Mouse (Mus musculus) hindbrain, embryonic 13.5 days (tissue): ENCODE data around the gene Nckap5. TPM values are rescaled to one million over a fixed set of nuclear protein-coding genes. Genes with fewer than 3 reads are reported as not detected.

Source experiments
- ATAC-seq: fragments of 200-750 bp; cut with Nextera tagmentation; 2 replicates; pipeline ENCODE4 v1.8.0; 2017; ENCODE audit warnings: moderate TSS enrichment; ENCODE audit not compliant: low FRiP score
- H3K27ac ChIP-seq: fragments of 300-500 bp; sonication (generic); 2 replicates; pipeline ENCODE4 v1.5.1; 2015; ENCODE audit warnings: inconsistent platforms, mild to moderate bottlenecking, moderate library complexity
- H3K27me3 ChIP-seq: fragments of 300-500 bp; sonication (generic); 2 replicates; pipeline ENCODE4 v1.6.1; 2015; ENCODE audit warnings: mild to moderate bottlenecking, inconsistent platforms
- H3K36me3 ChIP-seq: fragments of 300-500 bp; sonication (generic); 2 replicates; pipeline ENCODE4 v1.6.1; 2015; ENCODE audit warnings: mild to moderate bottlenecking, inconsistent platforms
- H3K4me1 ChIP-seq: fragments of 300-500 bp; sonication (generic); replicated peaks from 2 replicates; pipeline ENCODE4 v1.6.1; 2015; ENCODE audit warnings: inconsistent platforms
- H3K4me2 ChIP-seq: fragments of 300-500 bp; sonication (generic); 2 replicates; pipeline ENCODE4 v1.6.1; 2015; ENCODE audit warnings: inconsistent platforms, mild to moderate bottlenecking, moderate library complexity
- H3K4me3 ChIP-seq: fragments of 300-500 bp; sonication (generic); 2 replicates; pipeline ENCODE4 v1.5.1; 2015; ENCODE audit warnings: mild to moderate bottlenecking, inconsistent platforms
- H3K9ac ChIP-seq: fragments of 300-500 bp; sonication (generic); 2 replicates; pipeline ENCODE4 v1.6.1; 2015; ENCODE audit warnings: mild to moderate bottlenecking, inconsistent platforms
- H3K9me3 ChIP-seq: fragments of 300-500 bp; sonication (generic); 2 replicates; pipeline ENCODE4 v1.6.1; 2016; ENCODE audit warnings: inconsistent platforms
- WGBS: fragments of 180-500 bp; shearing (Covaris S2); methylation state at CpG from one replicate; pipeline ENCODE4 v1.1.7; 2015; 5-methylcytosine and 5-hydroxymethylcytosine counted together
- polyA plus RNA-seq: library from polyadenylated mRNA; unstranded; fragments of >200 nt; fragmentation: Nextera tagmentation; extraction: Ambion mirVana; gene quantifications from 2 replicates; pipeline ENCODE4 v1.2.1, GENCODE M21; 2015

Nckap5 gene
- polyA plus RNA-seq, 1 experiment from 2014 or later, result 18.6 TPM

DNA sequence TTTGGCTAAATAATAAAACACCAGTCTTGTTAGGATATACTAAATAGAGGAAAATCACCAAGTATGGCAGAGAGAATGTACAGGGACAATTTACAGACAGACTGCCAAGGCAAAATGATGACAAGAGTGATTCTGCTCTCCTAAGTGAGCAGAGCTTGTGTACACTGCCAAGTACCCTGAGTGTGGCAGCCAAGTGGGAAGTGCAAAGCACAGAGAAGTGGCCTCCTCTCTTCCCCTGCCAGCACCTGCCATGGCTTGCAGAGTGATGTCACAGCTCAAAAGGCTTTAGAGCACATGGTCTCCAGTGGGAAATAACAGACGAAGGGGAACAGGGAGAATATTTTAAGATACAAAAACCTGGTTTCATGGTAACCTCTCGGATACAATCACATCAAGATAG is 488.8 kb downstream of the Nckap5 start:
- WGBS, result 77% methylated on average over 2 of the region's 2 CpGs
- ATAC-seq, result no peak

DNA sequence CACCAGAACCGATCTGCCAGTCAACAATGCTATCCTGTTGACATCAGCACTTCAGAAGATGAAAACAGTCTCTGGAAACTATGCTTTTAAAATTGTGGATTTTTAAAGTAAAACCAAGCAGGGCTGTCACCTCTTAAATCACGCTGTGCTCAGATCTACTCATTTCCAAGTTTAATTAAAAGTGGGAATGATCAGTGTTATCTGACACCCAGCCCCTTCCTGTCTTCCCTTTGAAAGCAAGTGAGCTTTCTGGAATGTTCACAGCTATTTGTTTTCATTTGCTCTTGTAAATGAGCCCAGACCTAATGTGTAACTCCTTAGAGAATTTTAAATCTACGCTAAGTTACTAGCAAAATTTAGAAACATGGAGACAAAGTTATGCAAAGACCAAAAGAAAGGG is 491.3 kb downstream of the Nckap5 start:
- 75% methylated on average over 3 of the region's 3 CpGs for WGBS
- H3K9me3 ChIP-seq, result no peaks in the 10 kb centered on the region
- H3K27ac ChIP-seq, result no peak overlapping the region
- ATAC-seq, result no peak
- no peaks in the 10 kb centered on the region for H3K36me3 ChIP-seq
- no peak overlapping the region for H3K4me2 ChIP-seq
- no peaks in the 10 kb centered on the region for H3K27me3 ChIP-seq
- H3K4me3 ChIP-seq, result no peak overlapping the region
- H3K9ac ChIP-seq, result no peak overlapping the region
- H3K4me1 ChIP-seq, result 0 out of 2 replicates have a peak, but pooled peaks cover 4% of the 10 kb centered on the region

More for the DNA sequence above, 488.8 kb downstream of the Nckap5 start:
- H3K36me3 ChIP-seq, result no peaks in the 10 kb centered on the region
- H3K27me3 ChIP-seq, result no peaks in the 10 kb centered on the region
- no peak overlapping the region for H3K27ac ChIP-seq
- no peaks in the 10 kb centered on the region for H3K9me3 ChIP-seq
- no peak overlapping the region for H3K4me2 ChIP-seq
- no peak overlapping the region for H3K4me3 ChIP-seq
- H3K4me1 ChIP-seq, result 0 out of 2 replicates have a peak, but pooled peaks cover 4% of the 10 kb centered on the region
- H3K9ac ChIP-seq, result no peak overlapping the region

DNA sequence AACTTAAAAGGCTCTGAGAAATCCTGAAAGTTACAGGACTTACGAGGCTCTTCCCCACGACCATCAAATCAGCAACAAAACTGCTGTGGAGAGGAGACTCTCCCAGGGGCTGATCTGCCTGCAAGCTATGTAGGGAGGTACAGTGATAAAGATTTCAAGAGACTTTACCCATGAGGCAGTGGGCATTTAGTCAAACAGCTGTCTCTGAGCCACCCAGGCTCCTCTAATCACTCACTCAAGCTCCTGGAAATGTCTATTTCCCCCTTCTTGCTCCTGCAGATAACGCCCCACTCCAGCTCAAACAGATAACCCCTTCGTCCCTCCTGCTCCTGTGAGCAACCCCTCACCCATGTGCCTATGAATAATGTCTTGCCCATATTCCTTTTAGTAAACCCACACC is 496.4 kb downstream of the Nckap5 start:
- H3K27me3 ChIP-seq, result no peaks in the 10 kb centered on the region
- 90% methylated on average over 4 of the region's 4 CpGs for WGBS
- H3K4me1 ChIP-seq, result no peaks in the 10 kb centered on the region
- no peak overlapping the region for H3K9ac ChIP-seq
- no peak overlapping the region for H3K4me2 ChIP-seq
- no peaks in the 10 kb centered on the region for H3K36me3 ChIP-seq
- no peaks in the 10 kb centered on the region for H3K9me3 ChIP-seq
- ATAC-seq, result no peak
- no peak overlapping the region for H3K27ac ChIP-seq
- no peak overlapping the region for H3K4me3 ChIP-seq

DNA sequence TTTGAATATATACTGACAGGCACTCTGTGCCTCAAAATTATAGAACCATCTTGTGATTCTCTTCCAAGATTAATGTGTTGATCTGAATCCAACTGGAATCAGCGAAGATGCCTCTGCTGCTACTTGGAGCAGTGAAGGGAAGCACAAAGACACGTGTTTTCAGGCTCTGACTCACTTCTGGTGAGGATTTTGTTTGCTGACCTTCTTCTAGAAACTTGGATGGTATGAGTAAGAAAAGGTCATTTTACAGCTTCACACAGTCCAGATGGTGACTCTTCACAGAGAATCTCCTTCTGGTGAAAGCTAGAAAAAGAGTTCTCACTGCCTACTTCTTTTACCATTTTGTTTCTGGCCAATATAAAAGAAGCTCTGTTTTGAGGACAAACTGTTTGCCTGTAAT is 498.6 kb downstream of the Nckap5 start:
- H3K9me3 ChIP-seq, result no peaks in the 10 kb centered on the region
- WGBS, result 81% methylated on average over 2 of the region's 2 CpGs
- no peak overlapping the region for H3K27ac ChIP-seq
- no peak overlapping the region for H3K9ac ChIP-seq
- no peak overlapping the region for H3K4me2 ChIP-seq
- H3K27me3 ChIP-seq, result no peaks in the 10 kb centered on the region
- H3K4me3 ChIP-seq, result no peak overlapping the region
- H3K4me1 ChIP-seq, result no peaks in the 10 kb centered on the region
- no peak for ATAC-seq
- H3K36me3 ChIP-seq, result no peaks in the 10 kb centered on the region

DNA sequence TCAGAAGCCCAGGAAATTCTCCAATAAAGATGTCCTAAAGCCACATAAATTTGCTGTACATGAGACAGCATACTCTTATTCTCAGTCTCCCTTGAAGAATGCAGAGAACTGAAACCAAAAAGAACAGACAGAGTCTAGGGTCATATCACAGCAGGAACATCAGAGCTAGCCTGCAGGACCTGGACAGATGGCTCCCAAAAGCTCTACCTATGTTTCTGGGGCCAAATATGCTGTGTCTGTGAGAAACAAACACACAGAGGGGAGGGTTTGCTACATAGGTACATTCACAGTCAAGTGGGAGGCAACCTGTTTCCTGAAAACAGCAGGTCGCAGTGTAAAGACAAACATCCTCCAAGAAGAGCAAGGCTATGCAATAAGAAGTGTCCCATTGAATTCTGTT is 509.9 kb downstream of the Nckap5 start:
- Histone ChIP-seq H3K4me3 (no peak overlapping the region), H3K36me3 (no peaks in the 10 kb centered on the region), H3K4me2 (no peak overlapping the region), H3K27me3 (no peaks in the 10 kb centered on the region), H3K27ac (no peak overlapping the region), H3K9me3 (no peaks in the 10 kb centered on the region), H3K4me1 (peaks cover 6% of the 10 kb centered on the region), H3K9ac (no peak overlapping the region)
- ATAC-seq, result no peak
- WGBS, result 100% methylated on average over 1 of the region's 1 CpGs

DNA sequence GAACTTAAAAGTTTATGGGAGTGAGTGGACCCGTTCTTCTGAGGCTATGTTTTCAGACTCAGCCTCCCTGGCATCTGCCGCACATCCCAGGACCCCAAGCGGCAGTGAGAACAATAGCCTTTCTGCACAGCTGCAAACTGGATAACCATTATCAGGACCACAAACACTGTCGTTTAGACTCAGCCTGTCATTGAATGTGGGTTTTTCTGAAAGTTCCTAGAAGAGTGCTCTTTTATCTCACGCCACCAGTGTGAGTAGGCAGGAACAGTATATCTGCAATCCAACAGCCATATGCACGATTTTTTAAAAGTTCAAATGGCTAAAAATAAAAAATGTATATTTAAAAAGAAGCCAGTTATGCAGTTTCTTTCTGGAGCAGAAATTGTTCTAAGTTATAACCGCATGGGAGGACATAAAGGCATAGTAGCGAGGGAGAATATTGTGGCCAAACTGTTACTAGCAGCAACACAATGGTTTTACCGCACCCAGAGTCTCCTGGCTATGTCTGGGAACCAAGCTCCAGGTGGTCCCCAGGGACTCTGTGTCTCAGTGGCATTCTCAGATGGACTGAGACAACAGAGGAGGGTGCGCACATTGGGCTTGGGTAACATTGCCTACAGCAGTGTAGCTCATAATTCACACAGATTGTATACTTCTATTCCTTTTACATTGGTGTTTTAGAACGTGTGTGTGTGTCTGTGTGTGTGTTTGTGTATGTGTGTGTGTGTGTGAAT is 512.6 kb downstream of the Nckap5 start:
- H3K27ac ChIP-seq, result no peak overlapping the region
- no peaks in the 10 kb centered on the region for H3K36me3 ChIP-seq
- no peaks in the 10 kb centered on the region for H3K9me3 ChIP-seq
- no peaks in the 10 kb centered on the region for H3K27me3 ChIP-seq
- H3K4me2 ChIP-seq, result no peak overlapping the region
- H3K4me1 ChIP-seq, result peaks cover 6% of the 10 kb centered on the region
- H3K4me3 ChIP-seq, result no peak overlapping the region
- H3K9ac ChIP-seq, result no peak overlapping the region
- 59% methylated on average over 11 of the region's 11 CpGs for WGBS
- no peak for ATAC-seq

DNA sequence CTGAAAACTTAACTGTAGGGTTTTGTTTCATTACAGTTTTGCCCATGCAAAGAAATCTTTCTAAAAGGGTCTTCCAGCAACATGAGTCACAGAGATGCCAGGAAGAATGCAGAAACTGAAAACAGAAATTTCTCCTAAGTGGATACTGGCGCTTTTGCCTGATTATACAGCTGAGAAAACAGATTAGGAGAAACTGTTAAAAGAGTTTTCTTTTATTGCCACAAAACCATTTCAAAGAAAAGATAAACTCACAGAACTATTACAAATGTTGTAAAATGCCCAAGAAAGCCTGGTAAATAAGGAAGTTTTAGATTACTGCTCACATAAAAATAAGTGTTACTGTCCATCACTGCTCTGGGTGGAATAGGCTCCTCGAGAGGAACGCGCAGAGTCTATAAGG is 513.3 kb downstream of the Nckap5 start:
- WGBS, result 80% methylated on average over 4 of the region's 4 CpGs
- H3K27ac ChIP-seq, result no peak overlapping the region
- H3K36me3 ChIP-seq, result no peaks in the 10 kb centered on the region
- H3K9ac ChIP-seq, result no peak overlapping the region
- H3K4me1 ChIP-seq, result peaks cover 6% of the 10 kb centered on the region
- no peaks in the 10 kb centered on the region for H3K27me3 ChIP-seq
- no peaks in the 10 kb centered on the region for H3K9me3 ChIP-seq
- no peak overlapping the region for H3K4me2 ChIP-seq
- ATAC-seq, result no peak
- no peak overlapping the region for H3K4me3 ChIP-seq

DNA sequence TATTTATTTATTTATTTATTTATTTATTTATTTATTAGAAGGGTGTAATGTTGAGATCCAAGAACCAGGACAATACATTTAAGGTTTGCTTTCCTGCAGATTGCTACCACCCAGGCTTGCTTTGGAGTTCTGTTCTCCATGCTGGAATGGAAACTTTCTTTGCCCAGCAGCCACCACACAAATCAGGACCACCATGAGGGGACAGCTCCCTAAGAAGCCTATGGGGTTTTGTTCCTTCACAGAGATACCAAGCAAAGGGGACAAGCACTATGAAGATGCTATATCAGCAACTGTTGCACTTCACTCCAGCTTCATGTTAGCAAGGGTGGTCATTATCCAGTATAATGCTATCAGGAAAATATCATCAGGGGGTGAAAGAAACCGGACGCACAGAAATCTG is 513.7 kb downstream of the Nckap5 start:
- 85% methylated on average over 2 of the region's 2 CpGs for WGBS
- ATAC-seq, result no peak
- H3K9ac ChIP-seq, result no peak overlapping the region
- no peak overlapping the region for H3K4me2 ChIP-seq
- no peaks in the 10 kb centered on the region for H3K27me3 ChIP-seq
- no peak overlapping the region for H3K27ac ChIP-seq
- no peaks in the 10 kb centered on the region for H3K36me3 ChIP-seq
- no peaks in the 10 kb centered on the region for H3K9me3 ChIP-seq
- H3K4me1 ChIP-seq, result peaks cover 6% of the 10 kb centered on the region
- H3K4me3 ChIP-seq, result no peak overlapping the region

DNA sequence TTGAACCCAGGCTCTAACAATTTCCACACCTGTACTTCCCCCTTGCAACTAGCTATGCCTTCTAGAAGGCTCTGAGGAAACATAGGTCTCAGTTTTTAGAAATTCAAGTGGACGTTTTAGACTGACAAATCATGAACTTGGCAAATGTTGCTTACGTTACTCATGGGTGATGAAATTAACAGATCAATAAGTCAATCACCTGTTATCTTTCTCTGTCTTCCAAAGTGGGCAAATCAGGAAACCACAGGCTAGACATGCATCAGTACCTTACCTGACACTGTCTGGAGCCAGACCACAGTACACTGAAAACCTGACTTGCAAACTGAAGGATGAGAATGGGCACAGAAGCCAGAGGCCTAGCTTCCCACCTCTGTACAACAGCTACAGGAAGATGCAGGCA is 529.5 kb downstream of the Nckap5 start:
- H3K4me2 ChIP-seq, result no peak overlapping the region
- no peak overlapping the region for H3K4me3 ChIP-seq
- WGBS, result 90% methylated on average over 2 of the region's 2 CpGs
- H3K4me1 ChIP-seq, result no peaks in the 10 kb centered on the region
- ATAC-seq, result no peak
- H3K36me3 ChIP-seq, result no peaks in the 10 kb centered on the region
- no peaks in the 10 kb centered on the region for H3K9me3 ChIP-seq
- no peak overlapping the region for H3K9ac ChIP-seq
- no peaks in the 10 kb centered on the region for H3K27me3 ChIP-seq
- no peak overlapping the region for H3K27ac ChIP-seq

DNA sequence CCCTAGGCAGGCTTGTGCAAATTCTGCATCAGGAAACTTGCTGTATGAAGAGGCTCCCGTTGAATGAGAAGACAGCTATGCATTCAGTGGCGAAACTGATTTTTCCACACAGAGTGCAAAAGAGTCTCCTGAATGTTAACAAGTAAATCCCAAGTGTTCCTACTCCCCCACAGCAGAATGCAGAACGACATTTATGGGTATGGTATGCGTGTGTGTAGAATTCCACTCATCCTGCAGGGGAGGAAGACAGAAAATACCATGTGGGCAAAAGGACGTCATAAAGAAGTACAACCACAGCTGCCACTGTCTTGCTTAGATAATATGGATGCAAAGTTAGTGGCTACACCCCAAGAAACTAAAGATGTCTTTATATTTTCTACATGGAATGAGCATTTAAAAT is 565.7 kb downstream of the Nckap5 start:
- WGBS, result 72% methylated on average over 5 of the region's 5 CpGs
- no peak overlapping the region for H3K4me3 ChIP-seq
- H3K4me1 ChIP-seq, result no peaks in the 10 kb centered on the region
- H3K9ac ChIP-seq, result no peak overlapping the region
- H3K36me3 ChIP-seq, result no peaks in the 10 kb centered on the region
- H3K9me3 ChIP-seq, result no peaks in the 10 kb centered on the region
- no peak overlapping the region for H3K27ac ChIP-seq
- no peaks in the 10 kb centered on the region for H3K27me3 ChIP-seq
- H3K4me2 ChIP-seq, result no peak overlapping the region
- no peak for ATAC-seq

DNA sequence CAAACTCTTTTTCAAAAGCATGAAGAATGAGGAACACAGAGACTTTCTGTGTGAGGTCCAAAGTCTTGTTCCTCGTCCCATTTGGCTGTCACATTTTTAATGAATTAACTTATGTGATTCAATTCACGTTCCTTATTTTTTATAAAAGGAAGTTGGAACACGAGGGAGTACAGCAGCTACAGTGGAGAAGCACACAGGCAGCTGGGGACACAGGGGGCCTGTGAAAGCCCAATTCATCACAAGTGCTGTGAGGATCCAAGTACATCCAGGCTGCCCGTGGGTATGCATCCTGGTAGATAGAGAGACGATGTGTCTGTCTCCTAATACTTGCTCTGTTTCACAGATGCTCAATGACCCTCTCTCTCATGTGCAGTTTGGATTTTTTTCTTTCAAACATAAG is 576.2 kb downstream of the Nckap5 start:
- ATAC-seq, result no peak
- Histone ChIP-seq H3K4me1 (no peaks in the 10 kb centered on the region), H3K4me3 (no peak overlapping the region), H3K9ac (no peak overlapping the region), H3K27ac (no peak overlapping the region), H3K36me3 (peaks cover 4% of the 10 kb centered on the region; the same call in 1 of the 2 replicates), H3K9me3 (no peaks in the 10 kb centered on the region), H3K27me3 (no peaks in the 10 kb centered on the region), H3K4me2 (no peak overlapping the region)
- 69% methylated on average over 5 of the region's 5 CpGs for WGBS

DNA sequence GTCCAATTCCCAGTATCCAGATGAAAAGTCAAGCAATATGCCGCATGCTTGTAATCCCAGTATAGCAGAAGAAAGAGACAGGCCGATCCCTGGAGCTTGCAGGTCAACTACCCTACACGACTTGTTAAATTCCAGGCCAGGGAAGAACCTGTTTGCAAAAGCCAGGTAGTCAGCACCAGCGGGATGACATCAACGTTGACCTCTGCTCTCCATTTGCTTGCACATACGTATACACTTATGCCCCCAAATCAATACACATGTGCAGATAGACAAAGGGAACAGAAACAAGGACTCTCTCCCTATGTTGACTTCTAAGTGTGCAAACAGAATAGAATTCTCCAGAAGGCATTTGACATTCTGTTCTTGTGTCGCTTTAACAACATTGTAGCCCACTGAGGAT is 576.7 kb downstream of the Nckap5 start:
- no peaks in the 10 kb centered on the region for H3K9me3 ChIP-seq
- H3K27ac ChIP-seq, result no peak overlapping the region
- H3K9ac ChIP-seq, result no peak overlapping the region
- 92% methylated on average over 7 of the region's 7 CpGs for WGBS
- H3K4me1 ChIP-seq, result no peaks in the 10 kb centered on the region
- H3K4me2 ChIP-seq, result no peak overlapping the region
- no peaks in the 10 kb centered on the region for H3K27me3 ChIP-seq
- peaks cover 4% of the 10 kb centered on the region; the same call in 1 of the 2 replicates for H3K36me3 ChIP-seq
- ATAC-seq, result no peak
- H3K4me3 ChIP-seq, result no peak overlapping the region

DNA sequence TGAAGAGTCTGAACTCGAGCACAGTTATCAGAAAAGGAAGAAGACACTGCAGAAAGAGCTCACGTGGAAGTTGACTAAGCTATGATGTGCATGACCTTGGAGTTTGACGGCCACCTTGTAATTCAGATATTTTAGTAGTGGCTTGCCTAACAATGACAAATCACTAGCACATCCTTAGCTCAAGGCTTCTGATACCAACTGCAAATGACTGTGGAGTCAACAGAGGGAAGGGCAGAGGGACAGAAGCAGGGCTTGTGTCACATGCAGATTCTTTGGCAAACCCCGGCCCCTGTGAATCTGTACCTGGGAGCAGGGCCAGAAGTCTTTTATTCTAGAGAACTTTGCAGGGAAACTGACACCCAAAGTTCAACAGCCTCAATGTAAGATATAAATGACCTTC is 597.4 kb downstream of the Nckap5 start:
- Histone ChIP-seq H3K27me3 (no peaks in the 10 kb centered on the region), H3K27ac (no peak overlapping the region), H3K9me3 (no peaks in the 10 kb centered on the region), H3K36me3 (no peaks in the 10 kb centered on the region), H3K4me2 (no peak overlapping the region), H3K4me3 (no peak overlapping the region), H3K4me1 (no peaks in the 10 kb centered on the region), H3K9ac (no peak overlapping the region)
- 89% methylated on average over 4 of the region's 4 CpGs for WGBS
- ATAC-seq, result no peak
